Mouse (Mus musculus): ENCODE measurements around the gene Gm8879.
"Not testable (repeated sequence)": the region's sequence is repeated elsewhere in the genome, so short reads cannot be mapped to it uniquely, and the experiment has no call there.

Gene Gm8879

GRCm38 (mm10) chr5:11127334-11127733 lies at the start of gene Gm8879:
Gm8879 (plus strand) TSS chr5:11127634.
- not testable (repeated sequence) for DNase-seq

GRCm38 (mm10) chr5:11138031-11138430 lies 10.6 kb downstream of the Gm8879 start:
- not testable (repeated sequence) for DNase-seq

Measured in kidney, adult 9 months (tissue).